Mouse (Mus musculus) heart, embryonic 12.5 days (tissue): ENCODE measurements at regions not wholly inside any gene's neighbourhood (a gene's known extent, or its start where the extent isn't known, plus 50 kb on each side); places are given as distances from the start of the nearest gene placed in this dataset.

Experiments
- ATAC-seq: fragments of 200-750 bp; cut with Nextera tagmentation; 2 replicates; pipeline ENCODE4 v1.8.0; 2017; ENCODE audit warnings: moderate TSS enrichment, moderate library complexity; ENCODE audit not compliant: insufficient number of reproducible peaks, low FRiP score
- H3K27ac ChIP-seq: fragments of 300-500 bp; sonication (generic); 2 replicates; pipeline ENCODE4 v1.5.1; 2016; ENCODE audit warnings: mild to moderate bottlenecking, moderate library complexity; ENCODE audit not compliant: poor library complexity, severe bottlenecking
- H3K27me3 ChIP-seq: fragments of 300-500 bp; sonication (generic); replicated peaks from 2 replicates; pipeline ENCODE4 v1.6.1; 2016; ENCODE audit warnings: mild to moderate bottlenecking, moderate library complexity
- H3K36me3 ChIP-seq: fragments of 300-500 bp; sonication (generic); 2 replicates; pipeline ENCODE4 v1.6.1; 2016; ENCODE audit warnings: mild to moderate bottlenecking, moderate library complexity
- H3K4me1 ChIP-seq: fragments of 300-500 bp; sonication (generic); replicated peaks from 2 replicates; pipeline ENCODE4 v1.6.1; 2016; ENCODE audit warnings: mild to moderate bottlenecking
- H3K4me2 ChIP-seq: fragments of 300-500 bp; sonication (generic); 2 replicates; pipeline ENCODE4 v1.6.1; 2016; ENCODE audit warnings: mild to moderate bottlenecking, moderate library complexity
- H3K4me3 ChIP-seq: fragments of 300-500 bp; sonication (generic); 2 replicates; pipeline ENCODE4 v1.5.1; 2016; ENCODE audit warnings: mild to moderate bottlenecking
- H3K9ac ChIP-seq: fragments of 300-500 bp; sonication (generic); 2 replicates; pipeline ENCODE4 v1.6.1; 2016; ENCODE audit warnings: mild to moderate bottlenecking, moderate library complexity
- H3K9me3 ChIP-seq: fragments of 300-500 bp; sonication (generic); replicated peaks from 2 replicates; pipeline ENCODE4 v1.6.1; 2016; ENCODE audit warnings: mild to moderate bottlenecking, moderate library complexity
- WGBS: fragments of 180-500 bp; shearing (Covaris S2); methylation state at CpG from one replicate; pipeline ENCODE4 v1.1.7; 2016; 5-methylcytosine and 5-hydroxymethylcytosine counted together

DNA sequence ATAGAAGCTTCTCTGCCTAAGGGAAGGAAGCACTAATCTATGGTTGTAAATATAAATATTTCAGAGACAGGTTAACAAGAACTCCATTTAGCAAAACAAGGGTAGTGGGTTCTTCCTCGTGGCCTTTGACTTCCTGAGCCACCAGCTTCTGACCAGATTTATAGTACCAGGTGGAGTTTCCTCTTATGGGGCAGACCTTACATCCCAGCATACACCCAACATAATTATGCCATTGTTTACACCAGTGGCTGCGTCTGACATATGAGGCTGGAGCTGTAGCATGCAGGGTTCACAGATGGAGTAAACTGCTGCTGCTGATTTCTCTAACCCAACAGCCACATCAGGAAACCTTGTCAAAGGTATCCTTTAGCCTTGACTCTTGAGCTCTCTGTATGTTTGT lies 75.5 kb downstream of the Trib2 start:
- Histone ChIP-seq H3K9me3 (no peaks in the 10 kb centered on the region), H3K4me3 (no peak overlapping the region), H3K27me3 (no peaks in the 10 kb centered on the region), H3K4me2 (no peak overlapping the region), H3K36me3 (no peaks in the 10 kb centered on the region), H3K9ac (no peak overlapping the region), H3K4me1 (peaks cover 11% of the 10 kb centered on the region), H3K27ac (no peak overlapping the region)
- ATAC-seq: no peak
- WGBS: 64% methylated on average over 2 of the region's 2 CpGs

DNA sequence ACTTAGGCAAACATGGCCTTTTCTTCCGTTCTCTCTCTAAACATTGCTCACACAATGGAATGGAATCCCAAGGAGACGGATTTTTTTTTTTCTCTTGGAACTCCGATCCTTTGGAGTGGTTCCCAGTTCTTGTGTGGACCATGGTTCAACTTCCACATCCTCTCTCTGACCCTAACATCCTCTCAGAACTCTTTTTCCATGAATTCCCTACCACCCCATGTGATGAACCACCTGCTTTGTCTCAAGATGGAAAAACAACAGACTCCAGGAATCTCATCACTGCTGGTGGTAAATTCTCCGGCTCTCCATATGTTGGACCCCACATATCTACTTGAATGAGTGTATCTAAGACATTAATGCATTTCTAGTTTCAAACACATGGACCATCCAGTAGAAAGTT lies 77.7 kb downstream of the Trib2 start:
- no peak overlapping the region for H3K27ac ChIP-seq
- no peaks in the 10 kb centered on the region for H3K27me3 ChIP-seq
- no peak overlapping the region for H3K4me2 ChIP-seq
- H3K4me3 ChIP-seq: no peak overlapping the region
- ATAC-seq: peak; percentile 48; the same call in 1 of the 2 replicates
- 50% methylated on average over 4 of the region's 4 CpGs for WGBS
- no peaks in the 10 kb centered on the region for H3K9me3 ChIP-seq
- no peaks in the 10 kb centered on the region for H3K36me3 ChIP-seq
- peaks cover 11% of the 10 kb centered on the region for H3K4me1 ChIP-seq
- H3K9ac ChIP-seq: no peak overlapping the region

DNA sequence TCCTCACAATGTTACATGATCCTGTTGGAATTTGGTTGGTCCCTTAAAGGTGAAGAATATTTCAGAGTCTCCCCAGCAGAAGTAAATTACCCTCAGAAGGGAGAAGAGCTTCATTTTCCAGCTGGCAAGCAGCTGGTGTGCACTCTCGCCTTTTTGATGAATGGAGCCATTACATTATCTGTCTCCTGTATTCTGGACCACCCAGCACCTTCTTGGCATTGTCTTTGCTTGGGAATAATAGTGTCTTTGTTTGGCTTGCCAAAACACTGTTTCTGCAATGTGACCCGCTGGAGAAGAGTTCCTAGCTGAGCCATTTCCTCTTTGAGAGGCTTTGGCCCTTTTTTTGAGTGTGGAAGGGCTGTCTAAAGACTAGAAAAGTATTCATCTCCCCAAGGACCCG lies 85.5 kb downstream of the Trib2 start:
- Histone ChIP-seq H3K27me3 (no peaks in the 10 kb centered on the region), H3K4me3 (no peak overlapping the region), H3K4me2 (no peak overlapping the region), H3K36me3 (no peaks in the 10 kb centered on the region), H3K27ac (no peak overlapping the region), H3K9me3 (no peaks in the 10 kb centered on the region), H3K4me1 (no peaks in the 10 kb centered on the region; the same call in 1 of the 2 replicates), H3K9ac (no peak overlapping the region)
- 59% methylated on average over 3 of the region's 3 CpGs for WGBS
- ATAC-seq: no peak

DNA sequence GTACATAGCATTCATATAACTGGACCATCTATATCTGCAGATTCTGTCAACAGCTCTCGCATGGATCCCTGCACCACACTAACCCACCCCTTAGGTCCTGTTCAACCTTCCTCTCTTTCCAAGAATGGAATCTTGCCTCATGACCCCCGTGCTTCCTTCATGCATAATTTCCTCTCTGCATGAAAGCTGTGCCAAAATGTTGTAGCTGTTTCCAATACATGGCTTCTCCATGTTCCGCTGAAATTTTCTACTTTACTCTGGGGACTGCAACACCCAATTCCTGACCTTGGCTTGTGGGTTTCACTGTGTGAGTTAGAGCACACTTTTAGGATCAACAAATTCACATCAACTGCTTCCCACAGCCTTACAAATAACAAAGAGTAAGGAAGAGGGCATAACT lies 87.0 kb downstream of the Trib2 start:
- Histone ChIP-seq H3K27me3 (no peaks in the 10 kb centered on the region), H3K36me3 (no peaks in the 10 kb centered on the region), H3K27ac (no peak overlapping the region), H3K4me3 (no peak overlapping the region), H3K4me1 (no peaks in the 10 kb centered on the region; the same call in 1 of the 2 replicates), H3K4me2 (no peak overlapping the region), H3K9ac (no peak overlapping the region), H3K9me3 (no peaks in the 10 kb centered on the region)
- 61% methylated on average over 3 of the region's 3 CpGs for WGBS
- ATAC-seq: no peak

DNA sequence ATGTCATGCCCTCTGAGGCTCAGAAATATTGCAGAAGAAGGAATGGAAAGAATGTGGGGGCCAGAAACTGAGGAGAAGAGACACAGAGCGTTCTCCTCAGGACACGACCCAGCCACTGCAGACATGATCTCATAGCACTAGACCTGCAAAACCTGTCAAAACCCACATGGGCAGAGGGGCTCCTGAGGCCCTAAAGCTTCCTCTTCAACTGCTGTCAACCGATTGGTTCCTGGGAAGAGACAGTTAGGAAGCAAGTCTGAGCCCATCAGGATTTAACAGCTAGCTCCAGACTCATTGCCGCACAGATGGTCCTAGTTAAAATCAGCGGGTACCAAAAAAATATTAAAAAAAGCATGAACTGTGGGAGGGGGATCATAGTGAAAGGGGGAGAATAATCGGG lies 93.2 kb downstream of the Trib2 start:
- Histone ChIP-seq H3K36me3 (no peaks in the 10 kb centered on the region), H3K4me2 (no peak overlapping the region), H3K27ac (no peak overlapping the region), H3K4me1 (peaks cover 4% of the 10 kb centered on the region; the same call in 1 of the 2 replicates), H3K9ac (no peak overlapping the region), H3K4me3 (no peak overlapping the region), H3K9me3 (no peaks in the 10 kb centered on the region), H3K27me3 (no peaks in the 10 kb centered on the region)
- 60% methylated on average over 6 of the region's 6 CpGs for WGBS
- ATAC-seq: no peak

DNA sequence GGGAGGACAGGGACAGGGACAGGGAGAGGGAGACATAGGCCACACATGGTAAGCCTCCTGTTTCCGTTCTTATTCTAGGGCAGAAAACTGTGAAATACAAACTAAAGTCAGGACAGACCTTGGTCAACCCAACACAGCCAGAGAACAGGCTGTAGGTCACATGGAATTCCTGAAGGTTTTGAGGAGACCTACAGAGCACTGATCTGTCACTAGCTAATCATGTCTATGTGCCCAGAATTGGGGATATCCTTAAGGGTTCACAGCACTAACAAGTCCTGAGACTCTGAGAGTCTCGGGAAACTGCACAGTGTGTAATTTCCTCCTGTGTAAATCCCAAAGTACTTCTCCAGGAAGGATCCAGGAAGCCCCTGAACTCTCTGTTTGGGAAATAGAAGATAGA lies 94.6 kb downstream of the Trib2 start:
- WGBS: 74% methylated on average over 2 of the region's 2 CpGs
- no peak for ATAC-seq
- no peak overlapping the region for H3K27ac ChIP-seq

DNA sequence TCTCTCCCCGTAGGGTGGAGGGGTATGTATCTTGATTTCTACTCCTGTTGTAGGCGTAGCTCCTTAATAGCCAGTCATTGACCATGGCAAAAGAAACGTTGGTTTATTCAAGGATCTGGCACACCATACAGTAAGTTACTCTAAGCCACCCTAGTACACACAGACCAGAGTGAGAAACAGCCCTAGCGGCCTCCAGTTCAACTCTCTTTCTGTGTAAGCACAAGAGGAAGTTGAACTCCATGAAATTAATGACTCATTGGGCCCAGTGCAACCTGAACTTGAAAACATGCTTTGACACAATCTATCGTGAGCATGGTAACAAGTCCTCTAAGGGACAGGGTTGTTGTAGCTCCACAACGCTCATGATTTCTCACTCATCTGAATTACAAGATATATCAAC lies 96.6 kb downstream of the Trib2 start:
- 80% methylated on average over 6 of the region's 6 CpGs for WGBS
- Histone ChIP-seq H3K9me3 (no peaks in the 10 kb centered on the region), H3K4me1 (peaks cover 15% of the 10 kb centered on the region), H3K4me2 (no peak overlapping the region), H3K27me3 (no peaks in the 10 kb centered on the region), H3K36me3 (no peaks in the 10 kb centered on the region), H3K9ac (no peak overlapping the region), H3K4me3 (no peak overlapping the region), H3K27ac (no peak overlapping the region)
- ATAC-seq: no peak

More for the DNA sequence above, 94.6 kb downstream of the Trib2 start:
- no peak overlapping the region for H3K4me3 ChIP-seq
- H3K9ac ChIP-seq: no peak overlapping the region
- H3K36me3 ChIP-seq: no peaks in the 10 kb centered on the region
- no peak overlapping the region for H3K4me2 ChIP-seq
- peaks cover 14% of the 10 kb centered on the region for H3K4me1 ChIP-seq
- H3K27me3 ChIP-seq: no peaks in the 10 kb centered on the region
- no peaks in the 10 kb centered on the region for H3K9me3 ChIP-seq

DNA sequence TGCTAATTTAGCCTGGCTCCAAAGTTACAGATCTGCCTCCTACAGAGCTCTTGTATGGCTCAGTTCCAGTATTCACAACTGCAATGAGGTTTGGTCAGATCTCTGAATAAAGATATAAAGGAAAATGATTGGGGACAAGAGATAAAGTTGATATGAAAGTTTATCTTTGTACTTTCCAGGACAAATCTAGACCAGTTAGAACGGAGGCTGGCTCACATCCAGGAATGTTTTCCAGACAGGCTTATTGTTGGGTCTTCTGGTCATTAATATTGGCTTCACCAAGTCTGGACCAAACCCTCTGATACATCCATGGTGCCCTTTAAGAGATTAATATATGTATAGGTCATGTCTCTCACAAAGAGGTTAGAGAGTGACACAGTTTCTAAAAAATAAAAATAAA lies 97.9 kb downstream of the Trib2 start:
- no peak for ATAC-seq
- Histone ChIP-seq H3K27ac (0 out of 2 replicates have a peak overlapping the region, but pooled peaks have one; percentile 27), H3K9ac (no peak overlapping the region), H3K9me3 (no peaks in the 10 kb centered on the region), H3K36me3 (no peaks in the 10 kb centered on the region), H3K4me1 (peaks cover 15% of the 10 kb centered on the region), H3K4me3 (no peak overlapping the region), H3K27me3 (no peaks in the 10 kb centered on the region), H3K4me2 (no peak overlapping the region)
- WGBS: 37% methylated on average over 1 of the region's 1 CpGs

DNA sequence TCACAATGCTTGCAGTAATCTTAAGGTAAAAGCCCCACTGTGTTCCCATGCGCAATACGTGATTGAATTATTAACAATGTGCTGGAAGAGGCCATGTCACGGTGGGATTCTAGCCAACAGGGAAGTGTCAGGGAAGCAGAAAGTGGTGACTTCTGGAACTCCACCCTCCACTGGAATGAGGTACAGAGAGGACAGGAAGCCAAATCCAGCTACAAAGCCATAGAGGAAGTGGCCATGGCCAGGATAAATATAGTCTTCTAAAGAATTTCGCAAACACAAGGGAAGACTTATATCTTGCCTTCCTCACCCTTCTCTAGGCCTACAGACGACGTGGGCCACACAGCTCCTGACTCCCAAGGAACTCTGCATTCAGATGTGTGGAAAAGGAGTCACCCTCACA lies 98.7 kb downstream of the Trib2 start:
- no peak overlapping the region for H3K9ac ChIP-seq
- peak; percentile 57; the same call in 1 of the 2 replicates for ATAC-seq
- no peak overlapping the region for H3K4me2 ChIP-seq
- 58% methylated on average over 6 of the region's 6 CpGs for WGBS
- H3K36me3 ChIP-seq: no peaks in the 10 kb centered on the region
- no peak overlapping the region for H3K4me3 ChIP-seq
- H3K27me3 ChIP-seq: no peaks in the 10 kb centered on the region
- no peaks in the 10 kb centered on the region for H3K9me3 ChIP-seq
- peak overlapping the region; percentile 31 for H3K27ac ChIP-seq
- peaks cover 11% of the 10 kb centered on the region for H3K4me1 ChIP-seq

DNA sequence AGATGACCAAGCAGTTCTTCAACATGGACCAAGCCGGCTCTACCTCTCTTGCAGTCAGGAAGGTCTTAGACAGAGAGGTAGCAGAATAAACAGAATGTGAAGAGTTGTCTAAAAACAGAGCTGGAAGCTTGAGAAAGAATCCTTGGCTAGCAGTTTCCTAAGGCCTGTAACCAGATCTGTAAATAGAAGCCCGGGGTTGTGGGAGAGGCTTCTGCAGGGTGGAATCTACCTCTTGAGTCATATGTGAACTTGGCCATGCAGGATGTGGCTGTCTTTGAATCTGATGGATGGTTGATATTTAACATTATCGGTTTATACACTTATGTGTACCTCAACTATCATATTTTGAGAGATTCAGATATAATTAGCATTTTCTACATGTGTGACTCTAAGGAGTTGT lies 99.4 kb downstream of the Trib2 start:
- Histone ChIP-seq H3K9ac (no peak overlapping the region), H3K4me3 (no peak overlapping the region), H3K27me3 (no peaks in the 10 kb centered on the region), H3K4me2 (no peak overlapping the region), H3K9me3 (no peaks in the 10 kb centered on the region), H3K27ac (peak overlapping the region; percentile 31; the same call in 1 of the 2 replicates), H3K4me1 (peaks cover 11% of the 10 kb centered on the region), H3K36me3 (no peaks in the 10 kb centered on the region)
- no peak for ATAC-seq
- 78% methylated on average over 3 of the region's 3 CpGs for WGBS

DNA sequence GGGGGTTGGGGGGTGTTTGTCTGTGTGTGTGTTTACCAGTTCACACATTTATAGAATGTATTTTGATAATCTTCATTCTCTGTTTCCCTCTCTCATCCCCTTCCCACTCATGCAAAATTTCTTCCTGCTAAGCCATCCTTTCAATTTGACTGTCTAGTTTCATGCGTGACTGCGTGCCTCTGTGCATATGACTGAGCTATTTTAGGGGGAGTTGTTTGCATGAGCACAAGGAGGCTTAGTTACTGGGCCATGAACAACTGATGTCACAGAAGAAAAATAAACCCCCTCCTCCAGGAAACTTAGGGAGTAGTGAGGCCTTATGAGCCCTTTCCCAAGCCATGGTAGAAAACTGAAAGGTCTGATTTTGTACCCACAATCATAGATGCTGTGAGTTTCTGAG lies 103.1 kb downstream of the Trib2 start:
- Histone ChIP-seq H3K27me3 (no peaks in the 10 kb centered on the region), H3K36me3 (no peaks in the 10 kb centered on the region), H3K4me1 (peaks cover 11% of the 10 kb centered on the region), H3K27ac (no peak overlapping the region), H3K4me3 (no peak overlapping the region), H3K9me3 (no peaks in the 10 kb centered on the region), H3K9ac (no peak overlapping the region), H3K4me2 (no peak overlapping the region)
- no peak for ATAC-seq
- 91% methylated on average over 2 of the region's 2 CpGs for WGBS

DNA sequence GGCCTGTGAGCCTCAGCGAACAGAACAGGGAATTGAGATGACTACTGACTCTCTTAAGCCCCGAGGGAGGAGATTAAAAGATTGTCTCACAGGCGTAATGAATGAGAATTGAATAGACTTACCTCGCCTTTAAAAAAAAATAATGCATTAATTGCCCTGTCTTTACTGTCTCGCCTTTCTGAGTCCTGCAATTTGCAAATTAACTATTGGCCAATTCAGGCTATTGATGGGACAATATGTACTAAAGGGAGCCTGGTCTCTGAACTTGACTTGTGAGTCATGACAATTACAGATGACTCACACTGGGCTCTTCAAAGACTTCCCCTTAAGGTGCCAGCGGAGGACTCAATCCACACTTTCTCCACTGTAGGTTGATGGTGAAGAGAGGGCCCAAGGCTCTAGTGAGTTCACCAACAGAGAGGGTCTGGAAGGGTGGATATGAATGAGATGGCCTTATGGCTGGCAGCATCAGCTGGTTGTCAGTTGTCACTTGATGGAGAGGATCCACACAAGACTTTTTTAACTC lies 109.1 kb downstream of the Trib2 start:
- Histone ChIP-seq H3K4me3 (no peak overlapping the region), H3K27me3 (no peaks in the 10 kb centered on the region), H3K9me3 (no peaks in the 10 kb centered on the region), H3K4me1 (peaks cover 16% of the 10 kb centered on the region), H3K36me3 (no peaks in the 10 kb centered on the region), H3K4me2 (no peak overlapping the region), H3K27ac (no peak overlapping the region), H3K9ac (no peak overlapping the region)
- no peak for ATAC-seq
- WGBS: 83% methylated on average over 6 of the region's 6 CpGs
